Mouse (Mus musculus): Measurements from ENCODE around the gene Rhob. TPM values are rescaled to one million over a fixed set of nuclear protein-coding genes. Genes with fewer than 3 reads are reported as not detected.
A peak's percentile ranks its signal among the peaks of the same experiment; 100 is the strongest.

Gene Rhob
- polyA plus RNA-seq, 1 experiment from 2014 or later = 59.8 TPM

DNA sequence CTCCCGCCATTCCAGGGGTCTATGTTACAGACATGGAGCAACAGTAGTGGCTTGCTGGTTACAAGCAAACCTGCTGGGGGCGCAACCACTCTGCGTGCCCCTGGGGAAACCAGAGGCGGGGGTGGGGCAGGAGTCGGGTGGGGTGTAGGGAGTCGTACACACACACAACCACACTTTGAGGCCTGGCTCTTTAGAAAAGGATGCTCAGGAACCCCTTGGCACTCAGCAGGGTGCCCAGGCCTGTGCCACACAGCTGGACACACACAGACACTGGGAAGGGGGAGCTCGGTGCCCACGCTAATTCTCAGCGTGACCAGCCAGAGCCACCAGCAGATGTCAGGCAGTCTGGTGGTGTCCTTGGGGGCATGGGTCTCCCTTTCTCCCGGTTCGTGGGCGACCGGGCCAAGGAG is 1.2 kb downstream of the Rhob start:
- WGBS = 2% methylated on average over 12 of the region's 13 CpGs
- DNase-seq (ENCODE audit: low spot score, missing footprints) = peak; percentile 97
- H3K9me3 ChIP-seq (ENCODE audit: control insufficient read depth, low read length) = no peaks in the 10 kb centered on the region
- H3K4me3 ChIP-seq (ENCODE audit: low read depth, low read length) = peak overlapping the region; percentile 86
- peak overlapping the region; percentile 98 for H3K9ac ChIP-seq (ENCODE audit: low read length)
- H3K4me2 ChIP-seq = peak overlapping the region; percentile 95
- no peaks in the 10 kb centered on the region for H3K36me3 ChIP-seq (ENCODE audit: control insufficient read depth, insufficient read depth, low read length)
- no peaks in the 10 kb centered on the region for H3K27me3 ChIP-seq (ENCODE audit: control insufficient read depth, insufficient read depth, low read length)
- peaks cover 26% of the 10 kb centered on the region for H3K4me1 ChIP-seq (ENCODE audit: control insufficient read depth, insufficient read depth, low read length)
- peak; percentile 5 for ATAC-seq (ENCODE audit: low FRiP score)
- H3K27ac ChIP-seq (ENCODE audit: low read depth, low read length) = peak overlapping the region; percentile 98

DNA sequence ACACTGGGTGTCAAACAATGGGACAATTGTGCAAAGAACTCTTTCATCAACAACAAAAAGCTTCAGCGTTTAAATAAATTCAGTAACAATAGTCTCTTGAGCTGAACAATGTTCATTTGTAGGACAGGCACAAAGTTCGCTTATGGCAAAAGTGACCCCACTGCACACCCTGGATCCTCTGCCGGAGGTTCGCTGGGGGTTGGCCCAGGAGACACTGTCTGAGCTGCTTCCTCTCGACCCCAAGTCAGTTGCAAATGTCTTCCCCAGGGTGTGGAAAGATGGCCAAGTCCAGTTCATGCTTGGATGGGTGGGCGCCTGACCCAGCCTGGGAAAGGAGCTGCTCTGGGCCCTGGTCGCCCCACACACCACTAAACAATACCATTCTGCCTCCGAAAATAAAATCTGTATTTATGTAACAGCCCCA is 1.6 kb downstream of the Rhob start:
- no peaks in the 10 kb centered on the region for H3K9me3 ChIP-seq (ENCODE audit: control insufficient read depth, low read length)
- peak overlapping the region; percentile 86 for H3K4me3 ChIP-seq (ENCODE audit: low read depth, low read length)
- WGBS = 12% methylated on average over 8 of the region's 8 CpGs
- peaks cover 26% of the 10 kb centered on the region for H3K4me1 ChIP-seq (ENCODE audit: control insufficient read depth, insufficient read depth, low read length)
- peak overlapping the region; percentile 95 for H3K4me2 ChIP-seq
- ATAC-seq (ENCODE audit: low FRiP score) (no peak), DNase-seq (ENCODE audit: low spot score, missing footprints) (peak; percentile 93)
- H3K27me3 ChIP-seq (ENCODE audit: control insufficient read depth, insufficient read depth, low read length) = no peaks in the 10 kb centered on the region
- H3K9ac ChIP-seq (ENCODE audit: low read length) = peak overlapping the region; percentile 98
- H3K36me3 ChIP-seq (ENCODE audit: control insufficient read depth, insufficient read depth, low read length) = no peaks in the 10 kb centered on the region
- H3K27ac ChIP-seq (ENCODE audit: low read depth, low read length) = peak overlapping the region; percentile 98; the same call in 1 of the 2 replicates

DNA sequence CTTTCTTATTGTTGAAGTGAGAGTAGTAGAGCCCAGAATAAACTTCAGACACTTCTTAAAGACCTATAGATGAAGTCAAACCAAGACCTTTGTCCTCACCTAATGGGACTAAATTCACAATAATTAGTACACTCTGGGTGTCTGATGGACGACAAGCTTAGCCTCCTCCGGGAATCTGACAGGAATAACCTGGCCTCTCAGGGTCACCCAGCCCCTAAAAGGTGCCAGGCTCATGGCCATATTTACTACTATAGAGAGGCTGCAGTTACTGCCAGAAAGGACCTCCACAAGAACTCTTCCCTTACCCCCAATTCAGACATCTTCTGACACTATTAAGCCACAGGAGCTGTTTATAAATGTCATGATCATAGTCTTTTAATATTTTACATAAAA is 2.5 kb downstream of the Rhob start:
- Histone ChIP-seq H3K9me3 (ENCODE audit: control insufficient read depth, low read length) (no peaks in the 10 kb centered on the region), H3K9ac (ENCODE audit: low read length) (no peak overlapping the region), H3K4me3 (ENCODE audit: low read depth, low read length) (peak overlapping the region; percentile 86; the same call in 1 of the 2 replicates), H3K27ac (ENCODE audit: low read depth, low read length) (no peak overlapping the region), H3K27me3 (ENCODE audit: control insufficient read depth, insufficient read depth, low read length) (no peaks in the 10 kb centered on the region), H3K4me2 (peak overlapping the region; percentile 95), H3K36me3 (ENCODE audit: control insufficient read depth, insufficient read depth, low read length) (no peaks in the 10 kb centered on the region), H3K4me1 (ENCODE audit: control insufficient read depth, insufficient read depth, low read length) (peaks cover 26% of the 10 kb centered on the region)
- WGBS = 38% methylated on average over 2 of the region's 2 CpGs
- ATAC-seq (ENCODE audit: low FRiP score) (no peak), DNase-seq (ENCODE audit: low spot score, missing footprints) (peak; percentile 91)

DNA sequence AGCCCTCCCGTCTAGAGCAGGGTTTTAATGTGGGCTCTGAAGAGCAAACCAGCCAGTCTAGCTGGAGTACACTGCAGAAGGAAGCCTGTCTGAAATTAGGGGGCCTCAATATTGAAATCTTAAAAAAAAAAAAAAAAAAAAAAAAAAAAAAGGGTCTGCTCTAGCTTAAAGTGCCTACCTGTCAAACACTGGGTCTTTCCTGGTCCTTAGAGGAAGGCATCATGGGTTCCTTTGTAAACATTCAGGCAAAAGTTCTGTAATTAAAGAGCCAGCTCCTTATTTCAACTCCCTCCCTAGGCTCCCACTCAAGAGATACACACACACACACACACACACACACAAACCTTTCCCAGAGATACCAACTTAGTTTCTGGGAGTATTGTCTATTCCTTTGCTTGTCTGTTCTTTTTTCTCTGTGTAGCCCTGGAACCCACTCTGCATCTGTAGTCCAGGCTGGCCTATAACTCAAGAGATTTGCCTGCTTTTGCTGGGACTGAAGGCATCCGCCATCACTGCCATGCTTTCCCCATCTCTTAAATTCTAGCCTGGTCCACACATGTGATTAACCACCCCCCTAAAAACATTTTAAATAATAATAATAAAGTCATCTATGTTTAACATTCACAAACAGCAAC is 3.0 kb downstream of the Rhob start:
- no peak overlapping the region for H3K9ac ChIP-seq (ENCODE audit: low read length)
- no peaks in the 10 kb centered on the region for H3K27me3 ChIP-seq (ENCODE audit: control insufficient read depth, insufficient read depth, low read length)
- H3K4me1 ChIP-seq (ENCODE audit: control insufficient read depth, insufficient read depth, low read length) = peaks cover 26% of the 10 kb centered on the region
- H3K4me3 ChIP-seq (ENCODE audit: low read depth, low read length) = no peak overlapping the region
- H3K9me3 ChIP-seq (ENCODE audit: control insufficient read depth, low read length) = no peaks in the 10 kb centered on the region
- no peaks in the 10 kb centered on the region for H3K36me3 ChIP-seq (ENCODE audit: control insufficient read depth, insufficient read depth, low read length)
- ATAC-seq (ENCODE audit: low FRiP score) (no peak), DNase-seq (ENCODE audit: low spot score, missing footprints) (peak; percentile 84)
- 41% methylated on average over 2 of the region's 2 CpGs for WGBS
- peak overlapping the region; percentile 95 for H3K4me2 ChIP-seq
- H3K27ac ChIP-seq (ENCODE audit: low read depth, low read length) = no peak overlapping the region

DNA sequence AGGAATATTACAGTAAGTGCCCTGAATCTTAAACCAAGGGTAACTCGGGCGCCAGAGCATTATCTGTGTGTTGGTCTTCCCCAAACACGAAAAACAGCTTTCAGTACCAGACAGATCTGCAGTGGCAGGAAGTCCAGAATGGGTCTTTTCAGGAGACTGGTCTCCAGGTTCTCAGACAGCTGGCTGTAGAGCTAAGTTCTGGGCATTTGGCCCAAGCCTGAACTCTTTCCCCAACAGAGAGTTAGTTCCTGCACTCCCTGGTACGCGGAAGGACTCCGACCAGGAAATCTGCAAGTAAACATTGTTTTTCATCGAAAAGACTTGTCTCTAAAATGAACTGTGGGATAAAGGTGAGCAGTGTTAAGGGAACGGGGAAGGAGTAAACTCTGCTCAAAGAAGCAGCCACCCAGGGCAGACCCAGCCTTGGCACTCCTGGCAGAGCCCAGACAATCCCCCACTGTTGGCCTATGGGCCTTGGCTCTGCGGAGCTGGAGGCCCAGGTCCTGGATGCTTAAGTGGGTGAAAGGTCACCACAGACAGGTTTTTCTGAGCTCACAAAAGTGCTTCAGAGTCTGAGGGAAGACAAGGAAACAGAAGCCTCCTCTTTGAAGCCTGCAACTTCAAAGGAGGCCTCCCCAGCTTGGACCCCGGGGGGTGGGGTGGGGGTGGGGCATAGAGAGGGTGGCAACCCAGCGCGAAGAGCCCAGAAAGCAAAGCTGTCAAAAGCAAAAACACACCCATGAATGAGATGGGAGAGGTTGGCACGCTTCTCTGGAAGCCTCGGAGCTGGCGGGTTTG is 3.7 kb downstream of the Rhob start:
- 33% methylated on average over 15 of the region's 15 CpGs for WGBS
- H3K4me2 ChIP-seq = peak overlapping the region; percentile 17; the same call in 1 of the 2 replicates
- peak; percentile 84 for DNase-seq (ENCODE audit: low spot score, missing footprints)
- H3K36me3 ChIP-seq (ENCODE audit: control insufficient read depth, insufficient read depth, low read length) = no peaks in the 10 kb centered on the region
- ATAC-seq (ENCODE audit: low FRiP score) = no peak
- no peak overlapping the region for H3K27ac ChIP-seq (ENCODE audit: low read depth, low read length)
- no peaks in the 10 kb centered on the region for H3K9me3 ChIP-seq (ENCODE audit: control insufficient read depth, low read length)
- H3K4me1 ChIP-seq (ENCODE audit: control insufficient read depth, insufficient read depth, low read length) = peaks cover 26% of the 10 kb centered on the region
- H3K27me3 ChIP-seq (ENCODE audit: control insufficient read depth, insufficient read depth, low read length) = no peaks in the 10 kb centered on the region
- no peak overlapping the region for H3K9ac ChIP-seq (ENCODE audit: low read length)
- no peak overlapping the region for H3K4me3 ChIP-seq (ENCODE audit: low read depth, low read length)

DNA sequence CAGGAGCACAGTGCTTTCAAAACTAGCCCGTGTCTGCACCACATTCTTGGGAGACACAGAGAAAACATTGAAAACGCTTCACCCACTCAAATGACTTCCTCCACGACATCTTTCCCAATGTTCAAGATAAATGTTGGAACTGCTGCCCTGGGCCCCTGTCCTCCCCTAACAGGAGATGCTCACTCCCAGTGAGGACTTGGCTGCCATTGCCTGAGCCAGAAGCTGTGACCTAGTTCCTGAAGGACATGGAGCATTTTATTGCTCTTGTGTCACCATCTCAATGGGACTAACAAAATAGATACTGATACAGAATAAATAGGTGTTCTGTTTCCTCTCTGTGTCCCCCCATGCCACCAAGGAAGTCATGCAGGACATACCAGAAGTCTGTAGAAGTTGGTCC is 5.1 kb downstream of the Rhob start:
- Histone ChIP-seq H3K27me3 (ENCODE audit: control insufficient read depth, insufficient read depth, low read length) (no peaks in the 10 kb centered on the region), H3K36me3 (ENCODE audit: control insufficient read depth, insufficient read depth, low read length) (no peaks in the 10 kb centered on the region), H3K4me2 (no peak overlapping the region), H3K4me1 (ENCODE audit: control insufficient read depth, insufficient read depth, low read length) (peaks cover 20% of the 10 kb centered on the region), H3K4me3 (ENCODE audit: low read depth, low read length) (no peak overlapping the region), H3K27ac (ENCODE audit: low read depth, low read length) (no peak overlapping the region), H3K9ac (ENCODE audit: low read length) (no peak overlapping the region), H3K9me3 (ENCODE audit: control insufficient read depth, low read length) (no peaks in the 10 kb centered on the region)
- DNase-seq (ENCODE audit: low spot score, missing footprints) (peak; percentile 73), ATAC-seq (ENCODE audit: low FRiP score) (no peak)
- WGBS = 90% methylated on average over 3 of the region's 3 CpGs

DNA sequence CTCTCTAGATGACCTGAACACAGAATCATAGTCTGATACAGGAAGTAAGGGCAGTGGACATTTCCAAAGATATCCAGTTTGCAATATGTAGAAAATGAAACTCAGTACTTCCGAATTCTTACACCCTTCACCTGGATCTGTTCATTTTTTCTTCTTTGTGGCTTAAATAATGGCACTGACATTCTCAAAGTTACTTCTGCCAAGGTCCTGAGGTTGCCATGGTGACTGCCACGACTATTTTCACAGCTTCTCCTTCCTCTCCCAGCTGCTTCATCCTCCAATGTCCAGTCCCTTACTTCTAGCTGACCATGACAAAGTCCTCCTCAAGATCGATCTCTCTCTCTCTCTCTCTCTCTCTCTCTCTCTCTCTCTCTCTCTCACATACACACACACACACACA is 6.4 kb downstream of the Rhob start:
- DNase-seq (ENCODE audit: low spot score, missing footprints) = peak; percentile 75
- ATAC-seq (ENCODE audit: low FRiP score) = no peak
- no peak overlapping the region for H3K4me2 ChIP-seq
- no peak overlapping the region for H3K4me3 ChIP-seq (ENCODE audit: low read depth, low read length)
- H3K36me3 ChIP-seq (ENCODE audit: control insufficient read depth, insufficient read depth, low read length) = no peaks in the 10 kb centered on the region
- no peak overlapping the region for H3K27ac ChIP-seq (ENCODE audit: low read depth, low read length)
- no peaks in the 10 kb centered on the region for H3K27me3 ChIP-seq (ENCODE audit: control insufficient read depth, insufficient read depth, low read length)
- H3K9me3 ChIP-seq (ENCODE audit: control insufficient read depth, low read length) = no peaks in the 10 kb centered on the region
- no peak overlapping the region for H3K9ac ChIP-seq (ENCODE audit: low read length)
- WGBS = 52% methylated on average over 3 of the region's 3 CpGs
- peaks cover 16% of the 10 kb centered on the region for H3K4me1 ChIP-seq (ENCODE audit: control insufficient read depth, insufficient read depth, low read length)

DNA sequence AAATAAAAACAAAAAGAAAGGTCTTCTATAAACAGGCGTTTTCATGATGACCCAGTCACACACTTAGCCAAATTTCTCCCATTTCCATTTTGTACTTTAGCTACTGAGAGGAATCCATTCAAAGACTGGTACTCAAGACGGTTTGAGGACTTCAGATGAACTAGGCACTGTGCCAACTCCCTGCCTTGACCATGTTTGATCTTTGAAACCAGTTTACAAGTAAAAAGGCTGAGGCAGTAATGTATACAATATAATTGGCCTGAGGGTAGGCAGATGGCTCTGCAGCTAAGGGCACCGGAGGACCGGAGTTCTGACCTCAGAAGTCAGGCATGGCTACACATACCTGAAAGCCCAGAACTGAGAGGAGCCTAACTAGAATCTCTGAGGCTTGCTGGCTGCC is 10.7 kb downstream of the Rhob start:
- Histone ChIP-seq H3K4me3 (ENCODE audit: low read depth, low read length) (no peak overlapping the region), H3K27ac (ENCODE audit: low read depth, low read length) (no peak overlapping the region), H3K4me1 (ENCODE audit: control insufficient read depth, insufficient read depth, low read length) (peaks cover 4% of the 10 kb centered on the region; the same call in 1 of the 2 replicates), H3K9ac (ENCODE audit: low read length) (no peak overlapping the region), H3K4me2 (no peak overlapping the region), H3K9me3 (ENCODE audit: control insufficient read depth, low read length) (no peaks in the 10 kb centered on the region), H3K27me3 (ENCODE audit: control insufficient read depth, insufficient read depth, low read length) (no peaks in the 10 kb centered on the region), H3K36me3 (ENCODE audit: control insufficient read depth, insufficient read depth, low read length) (no peaks in the 10 kb centered on the region)
- ATAC-seq (ENCODE audit: low FRiP score) = no peak
- DNase-seq (ENCODE audit: low spot score, missing footprints) = peak; percentile 72
- 72% methylated on average over 4 of the region's 4 CpGs for WGBS

DNA sequence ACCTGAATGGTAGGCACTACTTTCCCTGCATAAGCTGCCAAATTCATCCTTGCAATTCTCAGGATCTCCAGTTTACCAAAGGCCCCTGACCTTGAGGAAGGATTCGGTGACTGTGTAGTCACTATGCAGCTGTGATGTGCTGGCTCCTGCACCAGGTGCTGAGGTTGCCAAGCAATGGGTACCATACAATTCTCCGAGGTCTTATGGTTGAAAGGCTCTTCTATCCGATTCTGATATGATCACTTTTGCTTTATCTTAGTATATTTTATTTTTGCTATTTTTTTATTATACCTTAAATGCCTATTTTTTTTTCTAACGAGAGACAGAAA is 11.2 kb downstream of the Rhob start:
- Histone ChIP-seq H3K4me2 (no peak overlapping the region), H3K9ac (ENCODE audit: low read length) (no peak overlapping the region), H3K27me3 (ENCODE audit: control insufficient read depth, insufficient read depth, low read length) (no peaks in the 10 kb centered on the region), H3K27ac (ENCODE audit: low read depth, low read length) (no peak overlapping the region), H3K4me1 (ENCODE audit: control insufficient read depth, insufficient read depth, low read length) (peaks cover 4% of the 10 kb centered on the region; the same call in 1 of the 2 replicates), H3K9me3 (ENCODE audit: control insufficient read depth, low read length) (no peaks in the 10 kb centered on the region), H3K36me3 (ENCODE audit: control insufficient read depth, insufficient read depth, low read length) (no peaks in the 10 kb centered on the region), H3K4me3 (ENCODE audit: low read depth, low read length) (no peak overlapping the region)
- WGBS = 85% methylated on average over 4 of the region's 4 CpGs
- ATAC-seq (ENCODE audit: low FRiP score) = no peak
- DNase-seq (ENCODE audit: low spot score, missing footprints) = no peak

All from midbrain, embryonic 11.5 days (tissue).